21 mouse cellular contexts compared by ENCODE assay signal in genomic region chr10:115233798-115234197, GRCm38 (mm10). TPM values are rescaled to one million over a fixed set of nuclear protein-coding genes. Genes with fewer than 3 reads are reported as not detected.
"Had no signal": no experiment of that assay in that cellular context is flagged by ENCODE, and none has a peak within 500 bp of the region (broad histone marks: within the 10 kb centered on the region; RNA-seq: fewer than 3 reads in every experiment).

No protein-coding gene starts in this region.

- ATAC-seq: midbrain, embryonic 16.5 days had no signal

- H3K4me3 ChIP-seq: midbrain, embryonic 10.5 days; midbrain, embryonic 12.5 days; myocyte; neural tube, embryonic 13.5 days; neural tube, embryonic 15.5 days; stomach, embryonic 15.5 days had no signal

- DNase-seq: lung, adult 18-20 months; lung, embryonic 14.5 days; lung, postnatal 10 days; lung, postnatal 4 days; midbrain, embryonic 14.5 days; right cerebral cortex, postnatal 14 days; thymus, adult 2 months; thymus, postnatal 25 days; thymus, postnatal 4 days had no signal

- H3K27ac ChIP-seq: midbrain, embryonic 10.5 days; midbrain, embryonic 12.5 days; neural tube, embryonic 13.5 days; neural tube, embryonic 15.5 days; stomach, embryonic 15.5 days; stomach, postnatal 0 days had no signal

- H3K4me2 ChIP-seq: lung, embryonic 14.5 days; midbrain, embryonic 12.5 days; neural tube, embryonic 13.5 days; neural tube, embryonic 15.5 days; stomach, embryonic 15.5 days had no signal

- H3K4me1 ChIP-seq: midbrain, embryonic 10.5 days; midbrain, embryonic 12.5 days; neural tube, embryonic 13.5 days; neural tube, embryonic 15.5 days; stomach, embryonic 15.5 days had no signal

- H3K9me3 ChIP-seq: midbrain, embryonic 10.5 days; midbrain, embryonic 12.5 days; neural tube, embryonic 13.5 days; neural tube, embryonic 15.5 days; stomach, embryonic 15.5 days had no signal

- H3K27me3 ChIP-seq: midbrain, embryonic 12.5 days; neural tube, embryonic 13.5 days; neural tube, embryonic 15.5 days; stomach, embryonic 15.5 days had no signal

- H3K9ac ChIP-seq: lung, embryonic 14.5 days; midbrain, embryonic 12.5 days; neural tube, embryonic 13.5 days; neural tube, embryonic 15.5 days; stomach, embryonic 15.5 days had no signal

RNA-seq across cellular contexts. Expression of gene Tph2, which starts 49.0 kb away (rescaled TPM):
- total RNA-seq: megakaryocyte, adult 5-6 weeks; megakaryocyte-erythroid progenitor cell, adult 5-6 weeks had no signal
- polyA plus RNA-seq: lung, embryonic 16.5 days; stomach, postnatal 0 days; thymus, adult 2 months; urinary bladder, adult 2 months had no signal
